Mouse (Mus musculus) limb, embryonic 11.5 days (tissue): ENCODE data around the gene Pygo2. TPM values are rescaled to one million over a fixed set of nuclear protein-coding genes. Genes with fewer than 3 reads are reported as not detected.

ENCODE experiments used
- ATAC-seq: fragments of 200-750 bp; cut with Nextera tagmentation; 2 replicates; pipeline ENCODE4 v1.8.0; 2017; ENCODE audit warnings: low read depth; ENCODE audit not compliant: insufficient number of reproducible peaks, low FRiP score, low TSS enrichment
- DNase-seq: peaks from one replicate; pipeline ENCODE4 v3.0.0-alpha.2; 2015; ENCODE audit warnings: low spot score
- H3K27ac ChIP-seq: fragments of 300-500 bp; sonication (generic); replicated peaks from 2 replicates; pipeline ENCODE4 v1.5.1; 2014; ENCODE audit warnings: low read depth, mild to moderate bottlenecking, low read length
- H3K27me3 ChIP-seq: fragments of 300-500 bp; sonication (generic); 2 replicates; pipeline ENCODE4 v1.6.1; 2014; ENCODE audit warnings: mild to moderate bottlenecking, low read length, mixed read lengths; ENCODE audit not compliant: control insufficient read depth, insufficient read depth
- H3K36me3 ChIP-seq: fragments of 300-500 bp; sonication (generic); 2 replicates; pipeline ENCODE4 v1.6.1; 2014; ENCODE audit warnings: mild to moderate bottlenecking, low read length, moderate library complexity, mixed read lengths; ENCODE audit not compliant: control insufficient read depth, insufficient read depth
- H3K4me1 ChIP-seq: fragments of 300-500 bp; sonication (generic); 2 replicates; pipeline ENCODE4 v1.6.1; 2014; ENCODE audit warnings: low read length, mixed read lengths; ENCODE audit not compliant: control insufficient read depth, insufficient read depth
- H3K4me2 ChIP-seq: fragments of 300-500 bp; sonication (generic); 2 replicates; pipeline ENCODE4 v1.6.1; 2014; ENCODE audit warnings: low read depth, mild to moderate bottlenecking, moderate library complexity; ENCODE audit not compliant: severe bottlenecking
- H3K4me3 ChIP-seq: fragments of 300-500 bp; sonication (generic); 2 replicates; pipeline ENCODE4 v1.5.1; 2014; ENCODE audit warnings: low read depth, low read length
- H3K9ac ChIP-seq: fragments of 300-500 bp; sonication (generic); 2 replicates; pipeline ENCODE4 v1.6.1; 2014; ENCODE audit warnings: mild to moderate bottlenecking, low read length
- H3K9me3 ChIP-seq: fragments of 300-500 bp; sonication (generic); 2 replicates; pipeline ENCODE4 v1.6.1; 2016; ENCODE audit warnings: low read length; ENCODE audit not compliant: control insufficient read depth
- WGBS: fragments of 180-500 bp; shearing (Covaris S2); extraction: QIAGEN DNeasy Blood & Tissue Kit; methylation state at CpG from one replicate; pipeline ENCODE4 v1.1.7; 2014; 5-methylcytosine and 5-hydroxymethylcytosine counted together
- polyA plus RNA-seq: library from polyadenylated mRNA; unstranded; fragments of >200 nt; fragmentation: Nextera tagmentation; extraction: Ambion mirVana; gene quantifications from 2 replicates; pipeline ENCODE4 v1.2.1, GENCODE M21; 2014

Pygo2 gene
- polyA plus RNA-seq, 1 experiment from 2014 or later: 64.3 TPM

DNA sequence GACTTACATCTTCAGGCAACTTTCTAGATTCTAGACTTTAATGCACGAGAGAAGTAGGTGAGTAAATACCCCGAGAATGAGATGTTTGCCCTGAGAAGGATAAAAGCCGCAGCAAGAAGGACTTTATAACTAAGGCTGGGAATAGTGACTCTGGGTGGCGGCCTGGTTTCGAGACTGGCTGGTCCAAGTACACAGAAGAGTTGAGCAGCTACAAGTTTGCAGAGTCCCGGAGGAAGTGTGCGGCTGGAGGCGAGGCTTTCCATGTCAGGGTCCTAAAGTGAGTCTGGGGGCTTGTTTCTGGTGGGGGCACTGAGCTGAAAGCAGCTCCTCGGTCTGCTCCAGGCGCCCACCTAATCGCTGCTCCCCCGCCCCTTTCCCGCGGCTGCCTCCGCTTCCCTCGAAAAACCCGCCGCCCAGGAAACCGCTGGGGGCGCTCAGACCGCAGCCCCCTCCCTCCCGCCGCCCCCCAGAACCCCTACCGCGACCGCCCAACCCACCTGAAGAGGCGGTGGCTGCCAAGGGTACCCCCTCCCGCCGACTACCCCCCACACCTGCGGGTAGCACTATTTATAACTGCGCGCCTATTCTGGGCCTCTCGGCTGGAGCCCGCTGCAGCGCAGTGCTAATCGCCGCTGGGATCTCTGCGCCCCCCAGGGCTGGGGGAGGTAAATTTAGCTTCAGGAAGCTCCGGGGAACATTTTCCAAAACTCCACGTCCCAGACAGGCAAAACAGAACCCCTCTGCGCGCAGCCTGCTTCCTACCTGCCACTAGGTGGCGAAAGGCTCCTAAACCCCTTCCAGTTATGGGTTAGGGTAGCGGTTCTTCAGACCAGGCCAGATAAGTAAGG lies 34.0 kb upstream of the Pygo2 start:
- WGBS: under 1% methylated on average over 43 of the region's 44 CpGs
- no peak for ATAC-seq
- Histone ChIP-seq H3K4me3 (peak overlapping the region; percentile 55), H3K4me1 (peaks cover 34% of the 10 kb centered on the region), H3K4me2 (peak overlapping the region; percentile 99), H3K36me3 (no peaks in the 10 kb centered on the region), H3K27me3 (peaks cover 6% of the 10 kb centered on the region; the same call in 1 of the 2 replicates), H3K27ac (no peak overlapping the region), H3K9me3 (no peaks in the 10 kb centered on the region), H3K9ac (peak overlapping the region; percentile 65)
- peak; percentile 86 for DNase-seq

DNA sequence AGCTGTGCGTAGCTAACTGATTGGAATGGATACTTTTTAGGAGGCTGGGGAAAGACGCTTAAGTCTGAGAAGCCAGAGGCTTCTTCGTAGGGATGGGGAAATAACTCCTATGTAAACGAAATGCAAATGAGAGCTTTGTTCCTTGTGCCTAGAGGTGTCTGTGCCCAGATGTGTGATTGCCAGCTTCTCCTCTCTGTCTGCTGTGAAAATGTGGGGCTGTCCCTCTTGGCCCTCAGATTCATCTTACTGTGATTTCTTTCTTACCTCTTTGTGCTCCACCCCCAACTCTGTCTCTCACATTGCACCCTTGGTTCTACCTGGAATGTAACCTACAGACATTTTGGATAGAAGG lies 33.4 kb upstream of the Pygo2 start:
- peaks cover 6% of the 10 kb centered on the region; the same call in 1 of the 2 replicates for H3K27me3 ChIP-seq
- H3K4me1 ChIP-seq: peaks cover 28% of the 10 kb centered on the region
- no peaks in the 10 kb centered on the region for H3K9me3 ChIP-seq
- H3K4me2 ChIP-seq: peak overlapping the region; percentile 99
- H3K9ac ChIP-seq: peak overlapping the region; percentile 65
- no peaks in the 10 kb centered on the region for H3K36me3 ChIP-seq
- no peak overlapping the region for H3K27ac ChIP-seq
- 0% methylated on average over 4 of the region's 4 CpGs for WGBS
- peak overlapping the region; percentile 55 for H3K4me3 ChIP-seq
- ATAC-seq (no peak), DNase-seq (peak; percentile 32)

GRCm38 (mm10) chr3:89401329-89401728 lies 28.7 kb upstream of the Pygo2 start:
- Histone ChIP-seq H3K9me3 (no peaks in the 10 kb centered on the region), H3K4me1 (0 out of 2 replicates have a peak, but pooled peaks cover 2% of the 10 kb centered on the region), H3K9ac (no peak overlapping the region), H3K4me3 (no peak overlapping the region), H3K27me3 (no peaks in the 10 kb centered on the region), H3K36me3 (peaks cover 2% of the 10 kb centered on the region), H3K27ac (no peak overlapping the region), H3K4me2 (no peak overlapping the region)
- WGBS: 87% methylated on average over 7 of the region's 7 CpGs
- no peak for DNase-seq
- no peak for ATAC-seq

GRCm38 (mm10) chr3:89402693-89403092 lies 27.3 kb upstream of the Pygo2 start, which contains the start of gene Lenep:
Gene Lenep (minus strand): TSS chr3:89402793.
- no peak within 1 kb of the TSS for H3K9ac ChIP-seq
- H3K4me2 ChIP-seq: no peak within 1 kb of the TSS
- no peaks in the 10 kb centered on the region for H3K9me3 ChIP-seq
- WGBS: 82% methylated on average over 5 of the region's 5 CpGs
- H3K27me3 ChIP-seq: no peaks in the 10 kb centered on the region
- ATAC-seq (no peak), DNase-seq (no peak)
- no peak within 1 kb of the TSS for H3K27ac ChIP-seq
- no peaks in the 10 kb centered on the region for H3K4me1 ChIP-seq
- no peak within 1 kb of the TSS for H3K4me3 ChIP-seq
- H3K36me3 ChIP-seq: peaks cover 2% of the 10 kb centered on the region

- Histone ChIP-seq H3K9ac (no peak overlapping the region), H3K4me1 (peaks cover 5% of the 10 kb centered on the region; the same call in 1 of the 2 replicates), H3K9me3 (no peaks in the 10 kb centered on the region), H3K27ac (no peak overlapping the region), H3K27me3 (no peaks in the 10 kb centered on the region), H3K4me2 (no peak overlapping the region), H3K4me3 (no peak overlapping the region), H3K36me3 (peaks cover 1% of the 10 kb centered on the region)
- WGBS: 87% methylated on average over 6 of the region's 6 CpGs
- no peak for ATAC-seq
- no peak for DNase-seq
Observed at GRCm38 (mm10) chr3:89406887-89407286, 23.1 kb upstream of the Pygo2 start.

GRCm38 (mm10) chr3:89408448-89408847 lies 21.6 kb upstream of the Pygo2 start:
- WGBS: 59% methylated on average over 16 of the region's 16 CpGs
- DNase-seq: no peak
- no peak overlapping the region for H3K4me2 ChIP-seq

GRCm38 (mm10) chr3:89409701-89410100 lies 20.3 kb upstream of the Pygo2 start:
- H3K4me2 ChIP-seq: no peak overlapping the region
- H3K9me3 ChIP-seq: no peaks in the 10 kb centered on the region
- peaks cover 5% of the 10 kb centered on the region; the same call in 1 of the 2 replicates for H3K4me1 ChIP-seq
- H3K27me3 ChIP-seq: no peaks in the 10 kb centered on the region
- H3K36me3 ChIP-seq: peaks cover 5% of the 10 kb centered on the region
- WGBS: 88% methylated on average over 3 of the region's 3 CpGs
- H3K27ac ChIP-seq: no peak overlapping the region
- DNase-seq (no peak), ATAC-seq (no peak)
- no peak overlapping the region for H3K9ac ChIP-seq
- no peak overlapping the region for H3K4me3 ChIP-seq

More at GRCm38 (mm10) chr3:89408448-89408847, 21.6 kb upstream of the Pygo2 start:
- no peaks in the 10 kb centered on the region for H3K27me3 ChIP-seq
- no peaks in the 10 kb centered on the region; the same call in 1 of the 2 replicates for H3K36me3 ChIP-seq
- H3K9ac ChIP-seq: no peak overlapping the region
- no peak overlapping the region for H3K27ac ChIP-seq
- H3K4me3 ChIP-seq: no peak overlapping the region
- ATAC-seq: no peak
- H3K9me3 ChIP-seq: no peaks in the 10 kb centered on the region
- peaks cover 5% of the 10 kb centered on the region; the same call in 1 of the 2 replicates for H3K4me1 ChIP-seq

GRCm38 (mm10) chr3:89410864-89411263 lies 19.1 kb upstream of the Pygo2 start:
- WGBS: 79% methylated on average over 10 of the region's 10 CpGs
- H3K4me1 ChIP-seq: peaks cover 5% of the 10 kb centered on the region; the same call in 1 of the 2 replicates
- peak overlapping the region; percentile 57 for H3K4me2 ChIP-seq
- no peak overlapping the region for H3K27ac ChIP-seq
- no peaks in the 10 kb centered on the region for H3K9me3 ChIP-seq
- peaks cover 13% of the 10 kb centered on the region for H3K36me3 ChIP-seq
- DNase-seq: no peak
- H3K27me3 ChIP-seq: no peaks in the 10 kb centered on the region
- no peak for ATAC-seq
- H3K9ac ChIP-seq: peak overlapping the region; percentile 47
- peak overlapping the region; percentile 46 for H3K4me3 ChIP-seq
